Mouse (Mus musculus) liver, postnatal 0 days (tissue): ENCODE results near the gene Ms4a2. TPM values are rescaled to one million over a fixed set of nuclear protein-coding genes. Genes with fewer than 3 reads are reported as not detected.

Experiments used
- ATAC-seq: fragments of 200-750 bp; cut with Nextera tagmentation; 2 replicates; pipeline ENCODE4 v1.8.0; 2017; ENCODE audit warnings: mild to moderate bottlenecking, moderate library complexity
- DNase-seq: peaks from one replicate; pipeline ENCODE4 v3.0.0-alpha.2; 2016
- H3K27ac ChIP-seq: fragments of 300-500 bp; sonication (generic); 2 replicates; pipeline ENCODE4 v1.5.1; 2014; ENCODE audit warnings: antibody characterized with exemption, moderate library complexity, mild to moderate bottlenecking, low read depth
- H3K27me3 ChIP-seq: fragments of 300-500 bp; sonication (generic); 2 replicates; pipeline ENCODE4 v1.6.1; 2014; ENCODE audit warnings: low read length, control low read depth, mixed read lengths; ENCODE audit not compliant: insufficient read depth
- H3K36me3 ChIP-seq: fragments of 300-500 bp; sonication (generic); replicated peaks from 2 replicates; pipeline ENCODE4 v1.6.1; 2014; ENCODE audit warnings: mild to moderate bottlenecking, control low read depth, low read length, moderate library complexity, mixed read lengths; ENCODE audit not compliant: insufficient read depth
- H3K4me1 ChIP-seq: fragments of 300-500 bp; sonication (generic); 2 replicates; pipeline ENCODE4 v1.6.1; 2014; ENCODE audit warnings: antibody characterized with exemption, mild to moderate bottlenecking, control low read depth; ENCODE audit not compliant: insufficient read depth
- H3K4me2 ChIP-seq: fragments of 300-500 bp; sonication (generic); 2 replicates; pipeline ENCODE4 v1.6.1; 2014; ENCODE audit warnings: low read depth, mild to moderate bottlenecking, low read length, moderate library complexity, mixed read lengths
- H3K4me3 ChIP-seq: fragments of 300-500 bp; sonication (generic); 2 replicates; pipeline ENCODE4 v1.5.1; 2014; ENCODE audit warnings: low read depth, low read length
- H3K9ac ChIP-seq: fragments of 300-500 bp; sonication (generic); replicated peaks from 2 replicates; pipeline ENCODE4 v1.6.1; 2014; ENCODE audit warnings: mild to moderate bottlenecking, moderate library complexity
- H3K9me3 ChIP-seq: fragments of 300-500 bp; sonication (generic); 2 replicates; pipeline ENCODE4 v1.6.1; 2016; ENCODE audit warnings: mild to moderate bottlenecking, control low read depth, low read length, mixed read lengths
- CTCF ChIP-seq: sonication (generic); IDR thresholded peaks from 2 replicates; pipeline ENCODE4 v1.5.1; 2016; ENCODE audit warnings: antibody characterized with exemption, low read depth
- EP300 ChIP-seq: IDR thresholded peaks from 2 replicates; pipeline ENCODE4 v1.6.1; 2016; ENCODE audit warnings: antibody characterized with exemption, low read depth, mild to moderate bottlenecking
- WGBS: fragments of 180-500 bp; shearing (Covaris S2); extraction: QIAGEN DNeasy Blood & Tissue Kit; methylation state at CpG from one replicate; pipeline ENCODE4 v1.1.7; 2014; ENCODE audit not compliant: insufficient replicate concordance; 5-methylcytosine and 5-hydroxymethylcytosine counted together
- polyA plus RNA-seq: library from polyadenylated mRNA; unstranded; fragments of >200 nt; fragmentation: Nextera tagmentation; extraction: Ambion mirVana; gene quantifications from 2 replicates; pipeline ENCODE4 v1.2.1, GENCODE M21; 2015

Gene Ms4a2
- 0.86 and 0.90 TPM in 2 replicates for polyA plus RNA-seq

GRCm38 (mm10) chr19:11623551-11623950, at the start of gene Ms4a2:
TSS of gene Ms4a2 (minus strand) at chr19:11623719.
- H3K36me3 ChIP-seq = no peaks in the 10 kb centered on the region
- H3K9me3 ChIP-seq = no peaks in the 10 kb centered on the region
- no peak within 1 kb of the TSS for H3K9ac ChIP-seq
- no peak for TF ChIP-seq CTCF
- no peak for TF ChIP-seq EP300
- H3K4me1 ChIP-seq = no peaks in the 10 kb centered on the region
- no peak within 1 kb of the TSS for H3K4me3 ChIP-seq
- DNase-seq (no peak), ATAC-seq (no peak)
- H3K4me2 ChIP-seq = no peak within 1 kb of the TSS
- 57% methylated on average over 2 of the region's 2 CpGs for WGBS
- H3K27me3 ChIP-seq = no peaks in the 10 kb centered on the region
- H3K27ac ChIP-seq = no peak within 1 kb of the TSS

- no peak overlapping the region for H3K27ac ChIP-seq
- H3K27me3 ChIP-seq = no peaks in the 10 kb centered on the region
- no peak for ATAC-seq
- 0 out of 2 replicates have a peak, but pooled peaks cover 2% of the 10 kb centered on the region for H3K4me1 ChIP-seq
- no peaks in the 10 kb centered on the region for H3K36me3 ChIP-seq
- DNase-seq = no peak
- TF ChIP-seq CTCF (no peak), EP300 (0 out of 2 replicates have a peak, but pooled peaks have one; percentile 42)
- no peak overlapping the region for H3K4me2 ChIP-seq
- no peak overlapping the region for H3K4me3 ChIP-seq
- no peaks in the 10 kb centered on the region for H3K9me3 ChIP-seq
- H3K9ac ChIP-seq = no peak overlapping the region
Measured at GRCm38 (mm10) chr19:11661562-11661961, 38.0 kb upstream of the Ms4a2 start.

- H3K27ac ChIP-seq = no peak within 1 kb of the TSS
- 0 out of 2 replicates have a peak, but pooled peaks cover 2% of the 10 kb centered on the region for H3K4me1 ChIP-seq
- DNase-seq = no peak
- no peak within 1 kb of the TSS for H3K4me3 ChIP-seq
- no peak for TF ChIP-seq EP300
- no peak for TF ChIP-seq CTCF
- no peaks in the 10 kb centered on the region for H3K27me3 ChIP-seq
- no peak within 1 kb of the TSS for H3K9ac ChIP-seq
- no peak for ATAC-seq
- no peaks in the 10 kb centered on the region for H3K9me3 ChIP-seq
- H3K4me2 ChIP-seq = peak within 1 kb of the TSS; percentile 15; the same call in 1 of the 2 replicates
- WGBS = 82% methylated on average over 5 of the region's 5 CpGs
- H3K36me3 ChIP-seq = no peaks in the 10 kb centered on the region
Measured at GRCm38 (mm10) chr19:11660459-11660858, 36.9 kb upstream of the Ms4a2 start, which contains the start of gene Oosp2. TSS of gene Oosp2 (minus strand) at chr19:11660559.

GRCm38 (mm10) chr19:11659142-11659541, 35.6 kb upstream of the Ms4a2 start:
- Histone ChIP-seq H3K4me2 (peak overlapping the region; percentile 15; the same call in 1 of the 2 replicates), H3K9me3 (no peaks in the 10 kb centered on the region), H3K27me3 (no peaks in the 10 kb centered on the region), H3K4me3 (no peak overlapping the region), H3K36me3 (no peaks in the 10 kb centered on the region), H3K27ac (no peak overlapping the region), H3K9ac (no peak overlapping the region), H3K4me1 (0 out of 2 replicates have a peak, but pooled peaks cover 2% of the 10 kb centered on the region)
- DNase-seq = no peak
- no peak for TF ChIP-seq EP300
- TF ChIP-seq CTCF = no peak
- ATAC-seq = no peak
- WGBS = 55% methylated on average over 2 of the region's 2 CpGs

GRCm38 (mm10) chr19:11649564-11649963, 26.0 kb upstream of the Ms4a2 start:
- no peak overlapping the region for H3K4me2 ChIP-seq
- H3K9ac ChIP-seq = no peak overlapping the region
- H3K36me3 ChIP-seq = no peaks in the 10 kb centered on the region
- no peak overlapping the region for H3K4me3 ChIP-seq
- no peak for ATAC-seq
- no peak for DNase-seq
- H3K27ac ChIP-seq = no peak overlapping the region
- 73% methylated on average over 4 of the region's 4 CpGs for WGBS
- no peaks in the 10 kb centered on the region for H3K9me3 ChIP-seq
- TF ChIP-seq EP300 = no peak
- no peak for TF ChIP-seq CTCF
- H3K27me3 ChIP-seq = no peaks in the 10 kb centered on the region
- H3K4me1 ChIP-seq = no peaks in the 10 kb centered on the region

- Histone ChIP-seq H3K9me3 (no peaks in the 10 kb centered on the region), H3K4me3 (no peak overlapping the region), H3K4me1 (no peaks in the 10 kb centered on the region), H3K27me3 (no peaks in the 10 kb centered on the region), H3K36me3 (no peaks in the 10 kb centered on the region), H3K9ac (no peak overlapping the region), H3K27ac (no peak overlapping the region), H3K4me2 (no peak overlapping the region)
- ATAC-seq (no peak), DNase-seq (no peak)
- TF ChIP-seq EP300 = no peak
- no peak for TF ChIP-seq CTCF
- WGBS = 56% methylated on average over 3 of the region's 3 CpGs
Measured at GRCm38 (mm10) chr19:11646166-11646565, 22.6 kb upstream of the Ms4a2 start.
